Mouse (Mus musculus): Measurements from ENCODE around the gene Nalcn.

- TF ChIP-seq CTCF (IDR thresholded peaks at IDR 0.05; ENCODE audit: borderline replicate concordance, extremely low read depth, insufficient read depth, insufficient read length): no peak
- no peak for TF ChIP-seq POLR2A (IDR thresholded peaks at IDR 0.05; ENCODE audit: borderline replicate concordance, extremely low read depth, insufficient read depth, insufficient read length, poor library complexity, severe bottlenecking)
Measured at GRCm38 (mm10) chr14:123595265-123595664, 31.7 kb downstream of the Nalcn start.
